Mouse (Mus musculus): Measurements from ENCODE around the gene Ccm2.
"Not testable (repeated sequence)": the region's sequence is repeated elsewhere in the genome, so short reads cannot be mapped to it uniquely, and the experiment has no call there.

The Ccm2 gene

DNA sequence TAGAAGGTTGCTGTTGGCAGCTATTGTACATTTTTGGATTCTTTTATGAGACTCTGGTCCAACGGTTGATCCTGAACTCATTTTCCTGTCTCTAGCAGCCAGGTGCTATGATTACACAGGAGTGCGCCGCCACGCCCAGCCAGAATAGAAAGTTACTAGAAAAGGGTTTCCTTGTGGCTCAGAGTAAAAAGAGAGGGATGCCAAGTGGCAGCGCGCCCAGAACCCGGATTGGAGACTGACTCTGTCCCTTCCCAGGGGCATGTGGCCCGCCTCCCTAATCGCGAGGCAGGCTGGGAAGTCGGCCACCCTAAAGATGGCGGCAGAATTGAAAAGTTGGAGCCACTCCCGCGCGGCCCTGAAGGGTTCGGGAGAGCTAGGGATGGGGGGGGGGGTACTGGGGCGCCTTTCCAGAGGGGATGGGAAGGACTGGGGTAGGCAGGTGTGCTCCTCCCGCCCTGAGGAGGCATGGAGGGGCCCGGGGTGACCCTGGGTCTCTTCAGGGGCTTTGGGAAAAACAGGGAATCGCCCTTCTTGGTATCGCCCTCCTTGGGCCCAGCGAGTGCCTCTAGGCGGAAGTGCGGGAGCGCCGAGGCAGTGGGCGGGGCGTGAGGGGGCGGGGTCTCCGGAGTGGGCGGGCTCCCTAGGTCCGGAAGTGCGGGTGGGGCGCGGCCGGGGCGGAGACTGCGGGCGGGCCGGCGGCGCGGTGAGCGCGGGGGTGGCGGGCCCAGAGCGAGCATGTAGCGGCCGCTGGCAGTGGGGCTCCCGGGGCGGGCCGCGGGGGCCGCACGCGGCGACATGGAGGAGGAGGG, at the start of gene Ccm2:
Gene Ccm2, plus strand, starts transcription at position 683 of the 809 bp plus-strand sequence.
- DNase-seq (ENCODE audit: low spot score): peak; percentile 98

DNA sequence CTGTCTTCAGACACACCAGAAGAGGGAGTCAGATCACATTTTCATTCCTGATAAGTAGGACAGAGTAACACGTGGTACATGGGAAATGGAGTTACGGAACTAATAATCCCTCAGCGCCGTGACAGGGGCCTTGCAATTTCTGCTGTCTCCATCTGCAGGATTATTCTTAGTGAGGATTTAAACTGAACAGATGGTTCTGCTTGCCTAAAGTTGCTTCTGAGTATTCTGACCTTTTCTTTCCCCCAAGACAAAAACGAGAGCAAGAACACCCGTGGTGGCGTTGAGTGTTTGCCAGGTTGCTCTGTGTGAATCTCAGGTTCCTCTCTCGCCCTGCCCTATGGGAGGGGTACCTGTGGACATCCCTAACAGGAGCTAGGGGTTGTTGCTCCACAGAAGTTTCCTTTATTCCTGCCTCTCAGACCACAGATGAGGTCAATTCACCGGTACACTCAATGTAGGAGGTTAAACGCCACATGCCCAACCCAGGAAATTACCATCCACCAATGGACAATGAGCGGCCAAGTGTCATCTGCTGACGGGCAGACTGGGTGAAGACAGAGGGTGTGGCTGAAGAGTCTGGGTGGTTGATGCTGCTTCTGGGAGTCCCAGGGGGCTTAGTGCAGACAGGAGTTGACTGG, 49.3 kb upstream of the Ccm2 start:
- DNase-seq (ENCODE audit: low spot score): peak; percentile 42

DNA sequence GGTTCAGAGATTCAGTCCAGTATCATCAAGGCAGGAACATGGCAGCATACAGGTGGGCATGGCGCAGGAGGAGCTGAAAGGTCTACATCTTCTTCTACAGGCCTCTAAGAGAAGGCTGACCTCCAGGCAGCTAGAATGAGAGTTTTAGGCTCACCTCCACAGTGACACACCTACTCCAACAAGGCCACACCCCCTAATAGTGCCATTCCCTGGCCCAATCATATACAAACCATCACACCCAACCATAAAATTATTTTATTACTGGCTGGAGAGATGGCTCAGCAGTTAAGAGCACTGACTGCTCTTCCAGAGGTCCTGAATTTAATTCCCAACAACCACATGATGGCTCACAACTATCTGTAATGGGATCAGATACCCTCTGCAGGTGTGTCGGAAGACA, 44.2 kb upstream of the Ccm2 start:
- DNase-seq (ENCODE audit: low spot score): no peak

DNA sequence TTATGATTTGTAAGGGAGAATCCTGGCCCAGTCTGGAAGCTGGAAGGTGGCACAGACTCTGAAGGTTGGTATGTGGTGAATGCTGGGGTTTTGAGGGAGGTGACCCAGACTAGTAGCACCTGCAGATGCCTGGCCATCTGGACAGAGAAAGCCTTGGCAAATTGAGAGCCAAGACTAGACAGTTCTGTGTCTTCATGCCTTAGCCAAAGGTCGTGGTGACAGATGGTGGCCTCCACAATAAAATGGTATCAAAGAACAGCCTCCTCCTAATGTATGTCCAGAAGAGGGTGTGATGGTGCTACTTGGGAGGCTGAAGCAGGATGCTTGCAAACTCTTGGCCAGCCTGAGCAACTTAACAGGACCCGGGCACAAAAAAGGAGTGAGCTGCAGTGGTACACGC, 42.5 kb upstream of the Ccm2 start:
- DNase-seq (ENCODE audit: low spot score): no peak

DNA sequence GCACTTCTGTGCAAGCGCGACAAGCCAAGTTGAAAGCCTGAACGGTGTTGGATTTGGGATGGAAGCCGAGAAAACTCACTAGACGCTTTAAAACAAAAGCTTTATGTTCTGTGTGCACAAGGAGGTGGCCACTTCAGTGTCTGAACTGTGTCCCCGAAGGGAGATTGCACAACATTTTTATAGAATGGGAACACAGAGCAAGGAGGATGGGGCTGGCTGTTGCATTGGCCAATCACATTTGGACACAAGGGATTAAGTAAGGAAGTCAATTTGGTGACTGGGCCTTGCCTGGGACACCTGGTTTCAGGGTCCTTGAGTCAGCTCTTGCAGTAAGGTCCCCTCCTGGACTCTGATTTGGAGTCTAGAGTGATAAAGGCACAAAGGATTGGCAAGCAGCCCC, 42.0 kb upstream of the Ccm2 start:
- DNase-seq (ENCODE audit: low spot score): no peak

DNA sequence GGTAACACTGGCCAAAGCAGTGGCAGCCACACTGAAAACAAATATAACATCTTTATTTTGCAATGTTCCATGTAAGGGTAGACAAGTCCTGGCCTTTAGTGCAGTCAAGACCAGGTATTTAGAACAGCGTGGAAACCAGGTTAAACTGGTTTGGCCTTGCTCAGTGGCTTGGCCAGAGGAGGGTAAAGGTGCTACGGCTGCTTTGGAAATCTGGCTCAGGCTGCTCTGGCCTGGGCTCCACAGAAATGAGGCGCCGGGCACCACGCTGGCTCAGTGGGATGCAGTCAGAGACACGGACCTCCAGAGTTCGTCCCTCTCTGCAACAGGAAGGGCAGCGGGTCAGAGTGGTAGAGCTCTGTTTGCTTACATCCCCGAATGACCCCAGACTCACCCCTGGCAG, 40.2 kb upstream of the Ccm2 start:
- DNase-seq (ENCODE audit: low spot score): no peak

DNA sequence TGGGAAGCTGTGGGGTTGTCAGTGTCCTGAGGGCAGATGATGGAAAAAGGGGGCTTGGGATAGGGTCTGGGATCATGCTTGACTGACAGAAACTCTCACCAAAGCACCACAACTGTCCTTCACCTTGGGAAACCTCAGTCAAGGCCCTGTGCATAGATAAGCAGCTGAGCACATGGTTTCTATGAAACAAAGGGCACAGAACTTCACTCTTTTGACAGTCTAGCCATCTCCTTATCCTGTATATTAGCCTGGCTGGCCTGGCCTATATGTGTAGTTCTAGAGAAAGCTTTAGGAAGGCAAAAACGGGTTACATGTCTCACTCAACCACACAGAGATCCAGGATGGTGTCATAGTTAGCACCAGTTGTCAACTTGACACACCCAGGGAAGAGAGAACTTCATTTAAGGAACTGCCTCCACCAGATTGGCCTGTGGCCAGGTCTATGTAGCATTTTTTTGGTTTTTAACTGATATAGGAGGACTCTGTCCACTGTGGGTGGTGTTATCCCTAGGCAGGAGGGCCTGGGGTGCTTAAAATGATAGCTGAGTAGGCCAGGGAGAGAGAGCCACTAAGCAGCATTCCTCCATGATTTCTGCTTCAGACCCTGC, 38.3 kb upstream of the Ccm2 start:
- DNase-seq (ENCODE audit: low spot score): no peak

DNA sequence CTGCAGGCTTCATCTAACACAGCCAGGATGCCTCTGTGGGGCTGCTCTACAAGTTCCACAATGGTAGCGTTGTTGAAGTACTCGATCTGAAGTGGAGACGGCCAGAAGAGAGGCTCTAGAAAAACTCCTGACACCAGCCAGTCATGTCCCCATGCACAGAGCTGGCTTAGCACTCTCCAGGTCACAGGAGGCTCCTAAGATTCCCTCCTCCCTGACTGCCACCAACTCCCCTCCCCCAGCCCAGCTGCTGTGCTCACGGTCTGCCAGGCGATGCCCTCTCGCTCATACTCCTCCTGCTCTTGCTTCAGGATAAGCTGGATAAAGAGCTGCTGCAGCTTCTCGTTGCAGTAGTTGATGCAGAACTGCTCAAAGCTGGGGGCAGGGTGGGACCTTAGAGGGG, 31.9 kb upstream of the Ccm2 start:
- no peak for DNase-seq (ENCODE audit: low spot score)

DNA sequence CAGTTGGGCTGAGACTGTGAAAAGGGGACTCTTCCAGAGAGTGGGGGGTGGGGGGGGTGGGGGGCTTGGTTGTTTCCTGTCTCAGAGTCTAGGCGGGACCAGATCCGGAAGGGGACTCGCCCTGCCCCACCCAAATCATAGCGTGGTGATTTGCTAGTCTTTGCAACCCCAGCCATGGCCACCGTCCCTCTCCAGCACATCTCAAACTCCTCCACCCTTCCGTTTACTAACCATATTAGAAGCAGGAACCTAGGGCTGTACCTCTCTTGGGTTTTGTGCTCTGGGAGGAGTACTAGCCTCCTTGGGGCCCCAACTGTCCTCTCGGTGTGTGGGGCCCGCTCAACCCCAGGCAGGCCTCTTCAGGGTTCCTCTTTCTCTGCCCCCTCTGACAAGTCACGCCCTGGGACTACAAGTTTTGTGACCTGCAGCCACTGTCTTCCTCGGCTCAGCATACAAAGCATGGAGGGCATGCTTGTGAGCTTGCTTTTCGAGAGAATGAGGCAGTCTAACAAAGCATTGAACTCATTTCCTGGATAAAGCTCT, 27.1 kb upstream of the Ccm2 start:
- no peak for DNase-seq (ENCODE audit: low spot score)

DNA sequence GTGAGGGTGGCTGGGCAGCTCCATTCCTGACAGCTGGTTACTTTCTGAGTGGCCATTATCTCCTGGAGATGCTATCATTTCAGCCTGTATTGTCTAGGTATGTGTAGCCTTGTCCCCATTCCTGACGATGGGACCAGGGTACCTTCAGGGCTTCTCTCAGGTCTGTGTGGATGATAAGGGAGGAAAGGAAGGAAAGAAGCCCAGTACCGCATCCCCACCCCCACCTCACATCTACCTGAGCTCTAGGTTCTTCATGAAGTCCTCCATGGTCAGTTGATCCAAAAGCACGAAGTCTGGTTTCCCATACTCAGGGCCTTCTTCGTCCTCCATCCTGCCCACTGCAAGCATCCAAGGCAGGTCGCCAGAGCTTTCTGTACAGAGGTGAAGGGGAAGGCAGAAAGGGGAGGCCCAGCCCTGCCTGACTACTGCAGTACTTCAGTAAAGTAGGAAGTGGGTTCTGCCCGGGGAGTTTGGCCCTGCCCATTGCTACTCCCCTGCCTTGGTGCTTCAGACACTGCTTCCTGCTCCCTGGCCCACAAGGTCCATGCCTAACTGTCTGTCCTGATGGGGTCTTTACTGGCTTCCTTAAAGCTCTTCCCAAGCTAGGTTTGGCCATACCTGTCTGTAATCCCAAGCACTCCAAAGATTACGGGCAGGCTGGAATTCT, 26.0 kb upstream of the Ccm2 start, which contains the start of gene Myo1g:
Gene Myo1g, minus strand, starts transcription at position 459 of the 667 bp plus-strand sequence.
- DNase-seq (ENCODE audit: low spot score): no peak

DNA sequence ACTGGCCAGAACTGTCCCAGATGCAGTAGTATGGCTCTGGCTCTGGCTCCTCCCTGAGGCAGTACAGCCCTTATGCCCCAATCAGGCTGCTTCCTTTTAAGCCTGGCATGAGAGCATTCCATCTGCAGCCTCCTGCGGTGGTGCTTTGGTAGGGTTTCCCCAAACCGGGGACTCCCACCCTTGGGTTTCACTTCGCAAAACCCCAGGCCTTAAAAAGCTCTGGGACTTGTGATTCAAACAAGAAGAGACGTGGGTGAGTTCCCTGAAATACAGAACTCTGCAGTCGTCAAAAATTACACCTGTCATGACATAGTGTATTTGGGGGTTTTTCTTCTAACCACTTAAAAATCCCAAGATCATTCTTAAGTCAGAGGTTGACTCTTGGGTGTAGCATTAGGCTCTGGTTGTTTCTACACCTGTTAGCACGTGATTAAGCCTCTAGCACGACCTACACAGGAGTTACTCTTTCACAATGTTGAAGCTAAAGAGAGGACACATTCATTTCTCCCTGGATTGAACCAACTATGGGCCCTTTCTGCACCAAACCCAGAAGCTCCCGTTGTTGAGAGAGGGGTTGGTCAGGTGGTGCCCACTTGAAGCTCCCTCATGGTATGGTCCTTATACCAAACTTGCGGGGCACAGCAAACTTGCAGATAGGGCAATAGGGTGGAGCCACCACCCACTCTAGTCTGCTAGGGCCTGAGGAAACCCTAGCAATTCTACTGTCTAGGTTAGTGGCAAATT, 23.7 kb upstream of the Ccm2 start:
- DNase-seq (ENCODE audit: low spot score): no peak

DNA sequence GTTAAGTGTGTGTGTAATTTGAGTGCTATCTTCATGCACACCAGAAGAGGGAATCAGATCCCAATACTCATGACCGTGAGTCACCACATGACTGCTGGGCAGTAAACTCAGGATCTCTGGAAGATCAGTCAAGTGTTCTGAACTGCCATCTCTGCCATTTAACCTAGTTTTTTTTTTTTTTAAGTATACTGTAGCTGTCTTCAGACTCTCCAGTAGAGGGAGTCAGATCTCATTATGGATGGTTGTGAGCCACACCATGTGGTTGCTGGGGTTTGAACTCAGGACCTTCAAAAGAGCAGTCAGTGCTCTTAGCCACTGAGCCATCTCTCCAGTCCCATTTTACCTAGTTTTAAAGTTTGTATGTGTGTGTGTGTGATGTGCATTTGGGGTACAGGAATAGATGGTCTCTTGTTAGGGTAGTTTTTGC, 23.0 kb upstream of the Ccm2 start:
- DNase-seq (ENCODE audit: low spot score): no peak

DNA sequence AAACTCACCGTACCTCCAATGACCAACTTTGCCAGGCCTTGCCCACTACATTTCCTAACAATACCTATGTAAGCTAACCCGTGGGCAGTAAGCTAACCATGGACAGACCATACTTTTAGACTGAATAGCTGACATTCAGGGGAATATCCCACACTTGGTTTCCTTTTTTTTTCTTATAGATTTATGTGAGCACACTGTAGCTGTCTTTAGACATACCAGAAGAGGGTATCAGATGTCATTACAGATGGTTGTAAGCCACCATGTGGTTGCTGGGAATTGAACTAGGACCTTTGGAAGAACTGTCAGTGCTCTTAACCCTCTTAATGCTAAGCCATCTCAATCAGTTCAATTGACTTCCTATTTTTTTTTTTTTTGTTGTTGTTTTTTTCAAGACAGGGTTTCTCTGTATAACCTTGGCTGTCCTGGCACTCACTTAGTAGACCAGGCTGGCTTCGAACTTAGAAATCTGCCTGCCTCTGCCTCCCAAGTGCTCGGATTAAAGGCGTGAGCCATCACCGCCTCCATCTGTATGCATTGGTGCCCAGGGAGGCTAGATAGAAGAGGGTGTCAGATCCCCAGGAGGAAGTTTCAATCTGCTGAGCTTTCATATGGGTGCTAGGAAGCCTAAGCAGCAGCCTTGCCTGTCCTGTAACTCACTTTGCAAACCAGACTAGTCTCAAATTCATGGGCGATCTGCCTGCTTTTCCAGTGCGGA, 22.4 kb upstream of the Ccm2 start:
- DNase-seq (ENCODE audit: low spot score): no peak

DNA sequence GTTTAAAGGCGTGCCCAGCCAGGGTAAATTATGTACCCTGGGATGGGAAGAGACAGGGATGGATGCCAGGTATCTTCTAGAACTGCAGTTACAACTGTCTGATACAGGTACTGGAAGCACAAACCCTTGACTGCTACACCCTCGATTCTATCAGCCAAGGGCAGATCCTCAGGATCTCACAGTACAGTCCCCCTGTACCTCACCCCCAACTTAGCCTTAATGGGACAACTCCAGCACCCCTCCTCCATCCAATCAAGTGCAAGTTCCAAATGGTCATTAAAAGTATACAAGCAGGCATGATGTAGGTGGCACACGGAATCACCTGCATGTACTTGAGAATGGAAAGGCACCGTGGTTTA, 21.8 kb upstream of the Ccm2 start:
- DNase-seq (ENCODE audit: low spot score): no peak

DNA sequence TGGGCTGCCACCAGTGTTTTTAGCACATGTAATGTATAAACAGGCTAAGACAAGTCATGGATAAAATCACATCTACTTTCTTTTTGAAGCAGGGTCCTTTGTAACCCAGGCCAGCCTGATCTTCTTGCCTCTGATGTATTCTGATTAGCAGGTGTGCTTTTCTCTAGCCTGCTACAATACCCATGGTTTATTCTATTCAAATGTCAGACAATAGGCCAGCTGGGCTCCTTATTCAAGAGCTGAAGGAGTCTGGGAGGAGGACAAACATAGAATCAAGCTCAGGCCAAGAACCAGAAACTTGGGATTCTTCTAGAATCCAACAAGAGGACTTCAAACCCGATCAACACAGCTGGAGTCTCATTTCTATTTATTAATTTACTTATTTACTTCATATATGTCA, 21.4 kb upstream of the Ccm2 start:
- DNase-seq (ENCODE audit: low spot score): no peak

DNA sequence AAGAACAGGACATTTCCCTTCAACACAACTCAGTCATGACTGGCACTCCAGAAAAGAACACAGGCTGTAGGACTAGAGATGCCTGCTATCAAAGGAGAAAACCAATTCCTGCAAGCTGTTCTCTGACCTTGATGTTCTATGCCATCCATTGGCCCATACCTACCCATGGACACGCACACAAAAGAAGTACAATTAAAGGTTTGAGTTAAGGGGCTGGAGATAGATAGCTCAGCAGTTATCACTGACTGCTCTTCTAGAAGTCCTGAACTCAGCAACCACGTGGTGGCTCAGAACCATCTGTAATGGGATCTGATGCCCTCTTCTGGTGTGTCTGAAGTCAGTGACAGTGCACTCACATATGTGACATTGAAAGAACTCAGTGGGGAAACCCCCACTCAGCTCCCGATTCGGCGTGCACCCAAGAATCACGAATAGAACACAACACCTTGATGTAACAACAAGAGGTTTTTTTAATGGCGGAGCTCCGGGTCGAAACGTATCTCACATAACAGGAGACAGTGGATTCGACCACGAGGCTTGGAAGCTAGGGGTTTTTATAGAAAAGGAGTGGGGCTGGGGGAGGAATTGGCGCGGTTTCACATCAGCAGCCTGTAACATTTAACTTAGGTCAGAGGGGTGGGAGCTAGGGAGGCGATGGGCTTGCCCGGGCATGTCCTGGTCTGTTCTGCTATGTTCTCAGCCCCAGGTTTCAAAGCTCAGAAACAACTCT, 20.0 kb upstream of the Ccm2 start:
- DNase-seq (ENCODE audit: low spot score): not testable (repeated sequence)

DNA sequence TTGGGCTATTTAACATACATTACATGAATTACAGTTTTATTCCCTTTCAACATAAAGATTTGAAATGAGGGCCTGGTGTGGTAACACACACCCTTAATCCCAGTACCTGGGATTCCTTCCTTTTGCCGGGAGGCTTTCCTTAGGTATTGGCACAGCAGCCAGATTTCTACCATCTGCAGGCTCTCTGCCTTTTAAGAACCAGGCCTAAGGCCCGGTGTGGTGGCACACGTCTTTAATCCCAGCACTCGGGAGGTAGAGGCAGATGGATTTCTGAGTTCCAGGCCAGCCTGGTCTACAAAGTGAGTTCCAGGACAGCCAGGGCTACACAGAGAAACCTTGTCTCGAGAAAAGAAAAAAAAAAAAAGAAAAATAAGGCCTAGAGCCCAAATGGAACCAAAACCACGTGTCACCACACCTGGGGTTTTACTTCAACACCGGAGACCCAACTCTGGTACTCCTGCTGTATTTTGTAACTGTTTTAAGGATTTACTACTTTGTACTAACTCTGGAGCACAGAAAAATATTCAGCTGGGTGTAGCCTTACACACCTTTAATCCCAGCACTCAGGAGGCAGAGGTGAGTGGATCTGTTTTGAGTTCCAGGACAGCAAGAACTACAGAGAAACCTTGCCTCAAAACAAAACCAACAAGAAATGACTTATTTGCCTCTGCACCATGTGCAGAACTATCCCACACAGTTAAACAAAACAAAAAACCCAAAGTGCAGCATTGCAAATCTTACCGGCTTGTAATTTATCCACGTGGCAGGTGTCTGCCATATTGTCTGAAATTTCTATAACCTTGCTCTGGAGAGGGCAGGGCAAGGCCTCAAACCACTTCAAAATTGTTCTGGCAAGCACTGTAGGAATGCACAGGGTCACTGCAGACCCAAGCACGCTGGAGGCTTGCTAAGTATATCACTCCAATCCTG, 19.2 kb upstream of the Ccm2 start:
- DNase-seq (ENCODE audit: low spot score): peak; percentile 52

DNA sequence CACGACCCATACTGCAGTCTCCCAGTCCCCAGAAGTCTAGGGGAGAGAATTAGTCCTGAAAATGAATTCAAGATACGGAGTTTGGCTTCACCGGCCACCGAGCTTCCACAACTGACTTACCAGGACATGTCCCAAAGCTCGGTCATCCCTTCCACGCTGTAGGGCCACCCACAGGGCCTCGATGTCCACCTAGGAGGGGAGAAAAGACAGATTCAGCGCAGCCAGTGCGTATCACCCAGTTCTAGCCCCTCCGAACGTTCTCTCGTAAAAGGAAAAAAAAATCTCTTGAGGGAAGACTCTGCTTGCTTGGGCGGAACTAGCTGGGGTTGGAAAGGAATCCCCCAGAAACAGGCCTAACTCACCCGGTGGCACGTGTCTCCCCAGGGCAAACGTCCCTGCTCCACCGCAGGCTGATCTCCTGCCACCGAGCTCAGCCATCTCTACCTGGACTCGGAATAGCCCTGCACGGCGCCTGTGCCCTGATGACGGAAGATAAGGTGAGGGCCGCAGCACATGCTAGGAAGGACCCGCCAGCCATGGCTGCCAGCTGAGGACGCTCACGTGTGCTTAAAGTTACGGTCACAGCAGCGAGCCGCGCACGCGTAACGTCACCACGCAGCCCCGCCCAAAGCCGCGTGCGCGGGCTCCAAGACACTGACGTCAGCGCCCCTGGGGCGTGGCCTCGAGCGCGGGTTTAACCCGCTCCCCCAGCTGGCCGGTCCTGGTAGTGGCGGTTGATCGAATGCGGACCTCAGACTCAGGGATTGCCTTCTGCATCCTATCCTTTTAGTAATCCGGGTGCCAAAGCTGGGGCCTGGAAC, 18.3 kb upstream of the Ccm2 start:
- peak; percentile 100 for DNase-seq (ENCODE audit: low spot score)
